Mouse (Mus musculus): Measurements from ENCODE around the gene Maf. TPM values are rescaled to one million over a fixed set of nuclear protein-coding genes. Genes with fewer than 3 reads are reported as not detected.

Maf gene
- polyA plus RNA-seq, 1 experiment = 3.7 TPM

DNA sequence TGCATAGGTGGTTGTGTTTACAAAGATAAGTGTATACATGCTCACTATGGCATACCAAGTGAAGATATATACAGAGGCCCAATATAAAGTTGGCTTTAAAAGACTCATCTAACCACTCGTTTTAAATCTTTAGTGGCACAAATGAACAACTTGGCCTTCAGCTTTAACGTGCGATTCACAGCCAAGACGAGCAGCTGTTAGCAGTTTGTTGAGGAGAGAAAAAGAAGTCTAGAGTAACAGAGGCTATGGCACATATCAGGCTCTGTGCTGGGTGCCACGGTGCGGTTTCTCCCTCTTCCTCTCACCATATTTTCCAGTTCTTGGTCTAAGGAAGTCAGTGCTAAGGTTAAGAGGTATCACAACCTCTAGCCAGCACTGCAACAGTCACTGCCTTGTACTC lies 34.4 kb upstream of the Maf start:
- no peaks in the 10 kb centered on the region for H3K36me3 ChIP-seq (ENCODE audit: control insufficient read depth, insufficient read depth)
- no peak for TF ChIP-seq TCF12 (IDR thresholded peaks at IDR 0.05; ENCODE audit: insufficient read depth, poor library complexity, severe bottlenecking)
- no peak for TF ChIP-seq CEBPB (IDR thresholded peaks at IDR 0.05; ENCODE audit: insufficient read depth, poor library complexity, severe bottlenecking)

GRCm38 (mm10) chr8:115739756-115740155 lies 32.2 kb upstream of the Maf start:
- Histone ChIP-seq H3ac (ENCODE audit: control insufficient read depth, insufficient read length) (no peak overlapping the region), H3K79me2 (ENCODE audit: control insufficient read depth, insufficient read depth) (no peaks in the 10 kb centered on the region), H3K27me3 (ENCODE audit: control insufficient read depth, insufficient read depth, insufficient read length) (no peaks in the 10 kb centered on the region), H3K4me2 (ENCODE audit: low read depth) (no peak overlapping the region), H3K4me3 (no peak overlapping the region), H3K36me3 (ENCODE audit: control insufficient read depth, insufficient read depth) (no peaks in the 10 kb centered on the region)
- no peak for TF ChIP-seq E2F4 (IDR thresholded peaks at IDR 0.05; ENCODE audit: insufficient read depth)
- no peak for TF ChIP-seq REST (IDR thresholded peaks at IDR 0.05; ENCODE audit: insufficient read depth, insufficient read length)
- TF ChIP-seq MYOG (IDR thresholded peaks at IDR 0.05; ENCODE audit: control insufficient read depth in 1 of 3, insufficient read depth in 1 of 3, insufficient read length in 2 of 3, low read depth in 2 of 3) = no peak
- TF ChIP-seq TCF3 (IDR thresholded peaks at IDR 0.05; ENCODE audit: insufficient read length, low read depth) = no peak
- no peak for TF ChIP-seq POLR2AphosphoS2 (IDR thresholded peaks at IDR 0.05; ENCODE audit: insufficient read length, low read depth)
- no peak for TF ChIP-seq USF1 (IDR thresholded peaks at IDR 0.05; ENCODE audit: low read depth)
- no peak for TF ChIP-seq MAX (IDR thresholded peaks at IDR 0.05; ENCODE audit: low read depth)
- no peak for TF ChIP-seq POLR2A (IDR thresholded peaks at IDR 0.05; ENCODE audit: insufficient read length, low read depth)
- no peak for TF ChIP-seq MYOD1 (IDR thresholded peaks at IDR 0.05; ENCODE audit: control insufficient read depth in 1 of 3, insufficient read length in 2 of 3, low read depth in 2 of 3)
- no peak for TF ChIP-seq TCF12 (IDR thresholded peaks at IDR 0.05; ENCODE audit: insufficient read depth, poor library complexity, severe bottlenecking)
- no peak for TF ChIP-seq SRF (IDR thresholded peaks at IDR 0.05; ENCODE audit: control insufficient read depth, insufficient read length, low read depth)
- TF ChIP-seq CEBPB (IDR thresholded peaks at IDR 0.05; ENCODE audit: insufficient read depth, poor library complexity, severe bottlenecking) = no peak

More for the DNA sequence above, 34.4 kb upstream of the Maf start:
- Histone ChIP-seq H3ac (ENCODE audit: control insufficient read depth, insufficient read length) (no peak overlapping the region), H3K27me3 (ENCODE audit: control insufficient read depth, insufficient read depth, insufficient read length) (no peaks in the 10 kb centered on the region), H3K4me3 (no peak overlapping the region), H3K79me2 (ENCODE audit: control insufficient read depth, insufficient read depth) (no peaks in the 10 kb centered on the region), H3K4me2 (ENCODE audit: low read depth) (no peak overlapping the region)

DNA sequence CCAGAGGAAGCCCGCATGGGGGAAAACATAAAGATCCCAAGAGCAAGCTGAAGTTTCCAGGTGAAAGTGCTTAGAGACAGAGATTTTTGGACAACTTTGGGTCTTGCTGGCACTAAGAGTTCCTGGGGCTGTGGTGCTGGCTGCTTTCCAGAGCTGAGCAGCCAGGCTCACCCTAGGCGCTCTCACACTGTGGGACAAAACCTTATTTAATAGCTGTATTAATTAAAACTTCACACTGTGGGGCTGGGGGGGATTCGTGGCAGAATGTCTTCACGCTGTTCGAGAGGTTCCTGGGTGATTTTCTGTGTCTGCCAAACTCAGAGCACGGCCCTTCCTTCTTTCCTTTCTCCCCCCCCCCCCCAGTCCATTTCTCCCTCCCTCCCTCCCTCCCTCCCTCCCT lies 24.8 kb upstream of the Maf start:
- Histone ChIP-seq H3K79me2 (ENCODE audit: control insufficient read depth, insufficient read depth) (no peaks in the 10 kb centered on the region), H3ac (ENCODE audit: control insufficient read depth, insufficient read length) (no peak overlapping the region), H3K4me3 (no peak overlapping the region), H3K36me3 (ENCODE audit: control insufficient read depth, insufficient read depth) (no peaks in the 10 kb centered on the region), H3K27me3 (ENCODE audit: control insufficient read depth, insufficient read depth, insufficient read length) (no peaks in the 10 kb centered on the region), H3K4me2 (ENCODE audit: low read depth) (no peak overlapping the region)
- no peak for TF ChIP-seq POLR2A (IDR thresholded peaks at IDR 0.05; ENCODE audit: insufficient read length, low read depth)
- TF ChIP-seq MYOG (IDR thresholded peaks at IDR 0.05; ENCODE audit: control insufficient read depth in 1 of 3, insufficient read depth in 1 of 3, insufficient read length in 2 of 3, low read depth in 2 of 3) = no peak
- no peak for TF ChIP-seq SRF (IDR thresholded peaks at IDR 0.05; ENCODE audit: control insufficient read depth, insufficient read length, low read depth)
- TF ChIP-seq MAX (IDR thresholded peaks at IDR 0.05; ENCODE audit: low read depth) = no peak
- no peak for TF ChIP-seq TCF12 (IDR thresholded peaks at IDR 0.05; ENCODE audit: insufficient read depth, poor library complexity, severe bottlenecking)
- no peak for TF ChIP-seq CEBPB (IDR thresholded peaks at IDR 0.05; ENCODE audit: insufficient read depth, poor library complexity, severe bottlenecking)
- no peak for TF ChIP-seq REST (IDR thresholded peaks at IDR 0.05; ENCODE audit: insufficient read depth, insufficient read length)
- no peak for TF ChIP-seq USF1 (IDR thresholded peaks at IDR 0.05; ENCODE audit: low read depth)
- no peak for TF ChIP-seq POLR2AphosphoS2 (IDR thresholded peaks at IDR 0.05; ENCODE audit: insufficient read length, low read depth)
- TF ChIP-seq TCF3 (IDR thresholded peaks at IDR 0.05; ENCODE audit: insufficient read length, low read depth) = no peak
- TF ChIP-seq E2F4 (IDR thresholded peaks at IDR 0.05; ENCODE audit: insufficient read depth) = no peak
- TF ChIP-seq MYOD1 (IDR thresholded peaks at IDR 0.05; ENCODE audit: control insufficient read depth in 1 of 3, insufficient read length in 2 of 3, low read depth in 2 of 3) = no peak

- Histone ChIP-seq H3K27me3 (ENCODE audit: control insufficient read depth, insufficient read depth, insufficient read length) (no peaks in the 10 kb centered on the region), H3K4me3 (no peak overlapping the region), H3ac (ENCODE audit: control insufficient read depth, insufficient read length) (no peak overlapping the region), H3K79me2 (ENCODE audit: control insufficient read depth, insufficient read depth) (no peaks in the 10 kb centered on the region), H3K4me2 (ENCODE audit: low read depth) (no peak overlapping the region), H3K36me3 (ENCODE audit: control insufficient read depth, insufficient read depth) (no peaks in the 10 kb centered on the region)
- TF ChIP-seq POLR2AphosphoS2 (IDR thresholded peaks at IDR 0.05; ENCODE audit: insufficient read length, low read depth) (no peak), REST (IDR thresholded peaks at IDR 0.05; ENCODE audit: insufficient read depth, insufficient read length) (no peak), USF1 (IDR thresholded peaks at IDR 0.05; ENCODE audit: low read depth) (no peak), E2F4 (IDR thresholded peaks at IDR 0.05; ENCODE audit: insufficient read depth) (no peak), TCF3 (IDR thresholded peaks at IDR 0.05; ENCODE audit: insufficient read length, low read depth) (no peak)
Measured at GRCm38 (mm10) chr8:115726807-115727206, 19.2 kb upstream of the Maf start.

DNA sequence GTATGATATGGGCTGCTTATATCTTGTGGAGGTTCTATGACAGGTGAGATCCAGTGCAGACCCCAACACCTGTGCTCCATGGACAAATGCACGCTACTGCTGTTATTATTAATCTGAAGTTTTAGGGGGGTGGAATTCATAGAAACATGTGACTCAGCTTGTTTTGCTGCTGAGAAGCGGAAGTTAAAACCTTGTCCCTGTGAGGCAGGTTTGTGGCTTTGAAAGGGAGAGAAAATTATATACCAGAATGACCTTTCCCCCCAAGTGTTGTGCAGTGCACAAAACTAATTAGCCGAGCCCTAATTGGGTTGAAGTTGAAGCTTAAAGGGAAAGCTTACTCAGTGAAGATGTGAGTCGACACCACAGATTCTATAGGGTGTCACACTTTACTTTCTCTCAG lies 18.6 kb upstream of the Maf start:
- H3ac ChIP-seq (ENCODE audit: control insufficient read depth, insufficient read length) = no peak overlapping the region
- no peak overlapping the region for H3K4me3 ChIP-seq
- TF ChIP-seq REST (IDR thresholded peaks at IDR 0.05; ENCODE audit: insufficient read depth, insufficient read length) (no peak), MAX (IDR thresholded peaks at IDR 0.05; ENCODE audit: low read depth) (no peak), E2F4 (IDR thresholded peaks at IDR 0.05; ENCODE audit: insufficient read depth) (no peak), SRF (IDR thresholded peaks at IDR 0.05; ENCODE audit: control insufficient read depth, insufficient read length, low read depth) (no peak), TCF12 (IDR thresholded peaks at IDR 0.05; ENCODE audit: insufficient read depth, poor library complexity, severe bottlenecking) (no peak), USF1 (IDR thresholded peaks at IDR 0.05; ENCODE audit: low read depth) (no peak), CEBPB (IDR thresholded peaks at IDR 0.05; ENCODE audit: insufficient read depth, poor library complexity, severe bottlenecking) (no peak), MYOD1 (IDR thresholded peaks at IDR 0.05; ENCODE audit: control insufficient read depth in 1 of 3, insufficient read length in 2 of 3, low read depth in 2 of 3) (no peak), TCF3 (IDR thresholded peaks at IDR 0.05; ENCODE audit: insufficient read length, low read depth) (no peak), POLR2AphosphoS2 (IDR thresholded peaks at IDR 0.05; ENCODE audit: insufficient read length, low read depth) (no peak)
- no peaks in the 10 kb centered on the region for H3K79me2 ChIP-seq (ENCODE audit: control insufficient read depth, insufficient read depth)
- H3K36me3 ChIP-seq (ENCODE audit: control insufficient read depth, insufficient read depth) = no peaks in the 10 kb centered on the region
- H3K4me2 ChIP-seq (ENCODE audit: low read depth) = no peak overlapping the region
- no peaks in the 10 kb centered on the region for H3K27me3 ChIP-seq (ENCODE audit: control insufficient read depth, insufficient read depth, insufficient read length)
